Mouse (Mus musculus): ENCODE measurements at regions not wholly inside any gene's neighbourhood (a gene's known extent, or its start where the extent isn't known, plus 50 kb on each side); places are given as distances from the start of the nearest gene placed in this dataset.

- 0 out of 2 replicates have a peak overlapping the region, but pooled peaks have one; percentile 31 for H3K9ac ChIP-seq (ENCODE audit: low read depth, low read length)
- H3K36me3 ChIP-seq (ENCODE audit: control insufficient read depth, insufficient read depth, low read length), result no peaks in the 10 kb centered on the region
- H3K4me3 ChIP-seq (ENCODE audit: low read depth, low read length), result no peak overlapping the region
- H3K27ac ChIP-seq (ENCODE audit: low read depth, low read length), result peak overlapping the region; percentile 94
- ATAC-seq (ENCODE audit: low FRiP score) (peak; percentile 96), DNase-seq (ENCODE audit: low spot score) (peak; percentile 74)
- 4% methylated on average over 16 of the region's 16 CpGs for WGBS
- no peaks in the 10 kb centered on the region for H3K4me1 ChIP-seq (replicated peaks; ENCODE audit: control insufficient read depth, insufficient read depth, low read length)
- peak overlapping the region; percentile 24 for H3K4me2 ChIP-seq (replicated peaks; ENCODE audit: low read depth, low read length)
- no peaks in the 10 kb centered on the region for H3K9me3 ChIP-seq (ENCODE audit: control insufficient read depth, low read length)
- H3K27me3 ChIP-seq (ENCODE audit: control insufficient read depth, insufficient read depth, low read length), result no peaks in the 10 kb centered on the region
Observed at GRCm38 (mm10) chr10:17230040-17230818, 492.8 kb upstream of the Cited2 start.

- H3K9me3 ChIP-seq (ENCODE audit: control insufficient read depth, low read length), result no peaks in the 10 kb centered on the region
- H3K36me3 ChIP-seq (ENCODE audit: control insufficient read depth, insufficient read depth, low read length), result no peaks in the 10 kb centered on the region
- 25% methylated on average over 10 of the region's 10 CpGs for WGBS
- H3K9ac ChIP-seq (ENCODE audit: low read depth, low read length), result no peak overlapping the region
- ATAC-seq (ENCODE audit: low FRiP score) (no peak), DNase-seq (ENCODE audit: low spot score) (peak; percentile 26)
- no peaks in the 10 kb centered on the region for H3K27me3 ChIP-seq (ENCODE audit: control insufficient read depth, insufficient read depth, low read length)
- no peak overlapping the region for H3K4me2 ChIP-seq (replicated peaks; ENCODE audit: low read depth, low read length)
- 0 out of 2 replicates have a peak, but pooled peaks cover 9% of the 10 kb centered on the region for H3K4me1 ChIP-seq (replicated peaks; ENCODE audit: control insufficient read depth, insufficient read depth, low read length)
- peak overlapping the region; percentile 52 for H3K27ac ChIP-seq (ENCODE audit: low read depth, low read length)
- no peak overlapping the region for H3K4me3 ChIP-seq (ENCODE audit: low read depth, low read length)
Observed at GRCm38 (mm10) chr10:17235955-17236650, 486.9 kb upstream of the Cited2 start.

GRCm38 (mm10) chr10:17236761-17237160 is 486.3 kb upstream of the Cited2 start:
- no peaks in the 10 kb centered on the region for H3K36me3 ChIP-seq (ENCODE audit: control insufficient read depth, insufficient read depth, low read length)
- H3K4me1 ChIP-seq (replicated peaks; ENCODE audit: control insufficient read depth, insufficient read depth, low read length), result 0 out of 2 replicates have a peak, but pooled peaks cover 9% of the 10 kb centered on the region
- no peaks in the 10 kb centered on the region for H3K9me3 ChIP-seq (ENCODE audit: control insufficient read depth, low read length)
- H3K27ac ChIP-seq (ENCODE audit: low read depth, low read length), result no peak overlapping the region; the same call in 1 of the 2 replicates
- H3K27me3 ChIP-seq (ENCODE audit: control insufficient read depth, insufficient read depth, low read length), result no peaks in the 10 kb centered on the region
- no peak overlapping the region for H3K4me3 ChIP-seq (ENCODE audit: low read depth, low read length)
- WGBS, result 54% methylated on average over 2 of the region's 2 CpGs
- DNase-seq (ENCODE audit: low spot score), result no peak
- no peak for ATAC-seq (ENCODE audit: low FRiP score)
- no peak overlapping the region for H3K9ac ChIP-seq (ENCODE audit: low read depth, low read length)
- H3K4me2 ChIP-seq (replicated peaks; ENCODE audit: low read depth, low read length), result no peak overlapping the region

- H3K9ac ChIP-seq (ENCODE audit: low read depth, low read length), result no peak overlapping the region
- H3K36me3 ChIP-seq (ENCODE audit: control insufficient read depth, insufficient read depth, low read length), result no peaks in the 10 kb centered on the region
- peak; percentile 42 for DNase-seq (ENCODE audit: low spot score)
- no peak overlapping the region for H3K4me2 ChIP-seq (replicated peaks; ENCODE audit: low read depth, low read length)
- 21% methylated on average over 11 of the region's 11 CpGs for WGBS
- ATAC-seq (ENCODE audit: low FRiP score), result no peak
- no peaks in the 10 kb centered on the region for H3K27me3 ChIP-seq (ENCODE audit: control insufficient read depth, insufficient read depth, low read length)
- H3K9me3 ChIP-seq (ENCODE audit: control insufficient read depth, low read length), result no peaks in the 10 kb centered on the region
- peak overlapping the region; percentile 78 for H3K27ac ChIP-seq (ENCODE audit: low read depth, low read length)
- H3K4me3 ChIP-seq (ENCODE audit: low read depth, low read length), result no peak overlapping the region
- 0 out of 2 replicates have a peak, but pooled peaks cover 9% of the 10 kb centered on the region for H3K4me1 ChIP-seq (replicated peaks; ENCODE audit: control insufficient read depth, insufficient read depth, low read length)
Observed at GRCm38 (mm10) chr10:17237463-17237862, 485.6 kb upstream of the Cited2 start.

GRCm38 (mm10) chr10:17237918-17238850 is 484.8 kb upstream of the Cited2 start:
- peak; percentile 96 for ATAC-seq (ENCODE audit: low FRiP score)
- Histone ChIP-seq H3K27ac (ENCODE audit: low read depth, low read length) (peak overlapping the region; percentile 78), H3K9me3 (ENCODE audit: control insufficient read depth, low read length) (no peaks in the 10 kb centered on the region), H3K4me2 (replicated peaks; ENCODE audit: low read depth, low read length) (no peak overlapping the region), H3K4me1 (replicated peaks; ENCODE audit: control insufficient read depth, insufficient read depth, low read length) (0 out of 2 replicates have a peak, but pooled peaks cover 9% of the 10 kb centered on the region), H3K4me3 (ENCODE audit: low read depth, low read length) (no peak overlapping the region), H3K36me3 (ENCODE audit: control insufficient read depth, insufficient read depth, low read length) (no peaks in the 10 kb centered on the region), H3K9ac (ENCODE audit: low read depth, low read length) (no peak overlapping the region), H3K27me3 (ENCODE audit: control insufficient read depth, insufficient read depth, low read length) (no peaks in the 10 kb centered on the region)
- 45% methylated on average over 12 of the region's 12 CpGs for WGBS
- peak; percentile 80 for DNase-seq (ENCODE audit: low spot score)

GRCm38 (mm10) chr10:17248270-17248669 is 474.7 kb upstream of the Cited2 start:
- H3K27ac ChIP-seq (ENCODE audit: low read depth, low read length), result no peak overlapping the region
- H3K4me3 ChIP-seq (ENCODE audit: low read depth, low read length), result no peak overlapping the region
- H3K9ac ChIP-seq (ENCODE audit: low read depth, low read length), result no peak overlapping the region
- no peak overlapping the region for H3K4me2 ChIP-seq (replicated peaks; ENCODE audit: low read depth, low read length)
- no peaks in the 10 kb centered on the region for H3K27me3 ChIP-seq (ENCODE audit: control insufficient read depth, insufficient read depth, low read length)
- no peak for ATAC-seq (ENCODE audit: low FRiP score)
- no peaks in the 10 kb centered on the region for H3K9me3 ChIP-seq (ENCODE audit: control insufficient read depth, low read length)
- DNase-seq (ENCODE audit: low spot score), result no peak
- H3K36me3 ChIP-seq (ENCODE audit: control insufficient read depth, insufficient read depth, low read length), result no peaks in the 10 kb centered on the region
- 66% methylated on average over 2 of the region's 2 CpGs for WGBS
- no peaks in the 10 kb centered on the region for H3K4me1 ChIP-seq (replicated peaks; ENCODE audit: control insufficient read depth, insufficient read depth, low read length)

GRCm38 (mm10) chr10:17253040-17253439 is 470.0 kb upstream of the Cited2 start:
- Histone ChIP-seq H3K27ac (ENCODE audit: low read depth, low read length) (no peak overlapping the region), H3K4me1 (replicated peaks; ENCODE audit: control insufficient read depth, insufficient read depth, low read length) (no peaks in the 10 kb centered on the region), H3K4me2 (replicated peaks; ENCODE audit: low read depth, low read length) (no peak overlapping the region), H3K4me3 (ENCODE audit: low read depth, low read length) (no peak overlapping the region), H3K36me3 (ENCODE audit: control insufficient read depth, insufficient read depth, low read length) (no peaks in the 10 kb centered on the region), H3K9me3 (ENCODE audit: control insufficient read depth, low read length) (no peaks in the 10 kb centered on the region), H3K9ac (ENCODE audit: low read depth, low read length) (no peak overlapping the region), H3K27me3 (ENCODE audit: control insufficient read depth, insufficient read depth, low read length) (no peaks in the 10 kb centered on the region)
- ATAC-seq (ENCODE audit: low FRiP score) (no peak), DNase-seq (ENCODE audit: low spot score) (no peak)
- 78% methylated on average over 4 of the region's 4 CpGs for WGBS

- WGBS, result 72% methylated on average over 4 of the region's 4 CpGs
- Histone ChIP-seq H3K4me2 (replicated peaks; ENCODE audit: low read depth, low read length) (no peak overlapping the region), H3K36me3 (ENCODE audit: control insufficient read depth, insufficient read depth, low read length) (no peaks in the 10 kb centered on the region), H3K4me1 (replicated peaks; ENCODE audit: control insufficient read depth, insufficient read depth, low read length) (no peaks in the 10 kb centered on the region), H3K27me3 (ENCODE audit: control insufficient read depth, insufficient read depth, low read length) (no peaks in the 10 kb centered on the region), H3K27ac (ENCODE audit: low read depth, low read length) (no peak overlapping the region), H3K9me3 (ENCODE audit: control insufficient read depth, low read length) (no peaks in the 10 kb centered on the region), H3K4me3 (ENCODE audit: low read depth, low read length) (no peak overlapping the region), H3K9ac (ENCODE audit: low read depth, low read length) (no peak overlapping the region)
- no peak for ATAC-seq (ENCODE audit: low FRiP score)
- DNase-seq (ENCODE audit: low spot score), result no peak
Observed at GRCm38 (mm10) chr10:17260154-17260553, 462.9 kb upstream of the Cited2 start.
